Mouse (Mus musculus) right cerebral cortex, adult 18-20 months (tissue): Measurements from ENCODE around the gene Nudt22.

ENCODE experiments used
- DNase-seq: peaks from one replicate; pipeline ENCODE4 v3.0.0; 2022; ENCODE audit warnings: mixed read lengths

Nudt22 gene

DNA sequence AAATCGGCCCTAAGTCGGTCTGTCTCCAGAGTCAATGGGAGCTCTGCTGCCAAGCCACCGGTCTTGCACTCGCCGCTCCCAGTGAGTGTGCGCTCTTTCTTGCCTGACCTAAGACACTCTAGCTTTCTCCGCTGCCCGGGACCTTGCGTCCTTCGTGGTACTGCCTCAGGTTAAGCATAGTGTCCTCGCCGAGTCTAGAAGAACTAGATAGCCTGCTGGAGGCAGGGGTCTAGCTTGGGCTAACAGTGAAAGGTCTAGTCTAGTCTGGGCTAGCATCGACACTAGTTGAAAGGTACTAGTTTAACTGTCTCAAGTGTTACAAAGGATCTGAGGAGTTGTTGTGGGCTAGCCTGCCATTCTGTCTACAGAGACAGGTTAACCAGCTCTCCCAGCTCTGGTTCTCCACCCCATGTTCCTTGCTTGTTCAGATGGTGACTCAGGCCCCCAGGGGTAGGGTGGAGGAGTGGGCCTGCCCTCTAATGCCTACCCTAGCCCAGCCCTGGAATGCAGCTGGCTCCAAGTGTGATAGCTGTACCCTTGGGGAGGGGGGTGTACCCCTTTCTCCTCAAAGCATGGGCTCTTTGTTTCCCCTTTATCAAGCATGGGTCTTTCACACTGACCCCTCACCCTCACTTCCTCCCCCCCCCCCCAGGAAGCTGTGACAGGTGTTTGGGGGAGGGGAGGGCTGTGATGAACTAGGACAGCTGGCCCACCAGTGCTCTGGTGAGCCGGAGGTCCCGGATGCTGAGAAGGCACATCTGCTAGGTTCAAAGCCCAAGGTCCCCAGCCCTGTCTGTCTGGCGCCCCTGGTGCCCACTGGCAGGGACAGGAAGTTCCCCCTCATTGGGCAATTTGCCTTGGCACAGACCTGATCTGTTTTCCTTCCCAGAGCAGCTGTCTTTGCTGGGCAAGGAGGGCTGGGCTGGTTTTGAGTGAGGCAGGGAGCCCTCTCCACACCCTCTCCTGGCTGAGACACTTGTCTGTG lies 20.1 kb downstream of the Nudt22 start, which contains the start of gene Plcb3:
Plcb3 (minus strand) TSS at position 934 of the 985 bp plus-strand sequence.
- peak; percentile 67 for DNase-seq

GRCm38 (mm10) chr19:6974211-6975205 lies 21.4 kb downstream of the Nudt22 start, which contains the start of gene Ppp1r14b:
Ppp1r14b (plus strand) TSS chr19:6974968.
- peak; percentile 74 for DNase-seq

DNA sequence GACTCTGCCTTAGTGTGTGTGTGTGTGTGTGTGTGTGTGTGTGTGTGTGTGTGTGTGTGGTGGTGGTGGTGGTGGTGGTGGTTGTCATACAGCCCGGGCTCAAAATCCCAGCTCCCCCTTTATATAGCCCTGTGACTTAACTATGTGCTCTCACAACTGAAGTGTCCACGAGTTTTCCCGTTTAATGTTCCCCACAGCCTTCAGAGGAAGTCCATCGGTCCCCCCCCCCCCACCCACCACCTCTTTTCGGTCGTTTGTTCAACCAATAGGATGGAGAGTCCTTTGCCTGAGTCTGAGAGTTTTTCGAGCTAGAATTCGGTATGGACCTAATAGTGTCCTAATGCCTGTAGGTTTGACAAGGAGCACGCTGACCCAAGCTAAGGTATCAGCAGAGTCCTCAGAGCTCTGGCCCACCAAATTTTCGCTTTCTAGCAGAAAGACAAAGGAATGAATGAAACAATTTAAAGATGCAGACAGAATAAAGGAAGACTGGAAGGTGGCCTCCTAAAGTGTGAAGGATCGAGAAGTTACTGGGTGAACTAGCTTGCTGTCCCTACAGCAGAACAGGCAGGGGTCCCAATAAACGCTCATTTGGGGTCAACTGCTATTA lies 22.2 kb downstream of the Nudt22 start:
- DNase-seq: no peak

GRCm38 (mm10) chr19:6972247-6972917 lies 23.5 kb downstream of the Nudt22 start:
- DNase-seq: no peak

- DNase-seq: no peak
Measured at GRCm38 (mm10) chr19:6971644-6972043, 24.3 kb downstream of the Nudt22 start.

- no peak for DNase-seq
Measured at GRCm38 (mm10) chr19:6970460-6971085, 25.3 kb downstream of the Nudt22 start.

DNA sequence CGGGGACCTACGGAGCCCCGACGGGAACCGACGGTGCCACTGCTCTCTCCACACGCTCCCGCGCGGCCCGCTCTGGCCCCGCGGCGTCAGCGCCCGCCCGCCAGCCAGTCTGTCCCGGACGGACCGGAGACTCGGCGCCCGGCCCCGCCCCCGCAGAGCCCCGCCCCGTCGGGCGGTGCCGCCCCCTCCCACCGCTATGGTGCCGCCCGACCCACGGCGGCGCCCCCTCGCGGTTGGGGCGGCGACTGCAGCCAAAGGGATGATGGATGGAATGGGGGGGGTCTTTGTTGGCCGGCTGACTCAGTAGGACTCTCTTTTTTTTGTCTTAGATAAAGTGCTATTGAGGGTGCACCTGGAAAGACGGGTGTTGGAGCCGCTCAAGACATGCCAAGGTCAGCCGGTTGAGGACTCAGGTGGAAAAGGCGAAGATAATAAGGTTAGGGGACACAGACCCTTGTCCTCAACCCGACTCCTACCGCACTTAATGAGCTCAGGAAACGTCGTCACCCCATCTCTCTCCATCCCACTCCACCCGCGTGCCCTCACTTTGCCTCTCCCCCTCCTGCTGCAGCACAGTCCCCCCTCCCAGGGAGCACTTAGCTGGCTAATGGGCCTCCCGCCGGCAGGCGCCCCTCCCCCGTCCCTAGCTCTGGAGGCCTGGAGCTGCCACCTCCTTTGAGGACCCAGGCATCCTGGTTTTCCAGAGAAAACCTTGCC lies 26.1 kb downstream of the Nudt22 start:
- no peak for DNase-seq

GRCm38 (mm10) chr19:6969291-6969664 lies 26.6 kb downstream of the Nudt22 start:
- DNase-seq: no peak

DNA sequence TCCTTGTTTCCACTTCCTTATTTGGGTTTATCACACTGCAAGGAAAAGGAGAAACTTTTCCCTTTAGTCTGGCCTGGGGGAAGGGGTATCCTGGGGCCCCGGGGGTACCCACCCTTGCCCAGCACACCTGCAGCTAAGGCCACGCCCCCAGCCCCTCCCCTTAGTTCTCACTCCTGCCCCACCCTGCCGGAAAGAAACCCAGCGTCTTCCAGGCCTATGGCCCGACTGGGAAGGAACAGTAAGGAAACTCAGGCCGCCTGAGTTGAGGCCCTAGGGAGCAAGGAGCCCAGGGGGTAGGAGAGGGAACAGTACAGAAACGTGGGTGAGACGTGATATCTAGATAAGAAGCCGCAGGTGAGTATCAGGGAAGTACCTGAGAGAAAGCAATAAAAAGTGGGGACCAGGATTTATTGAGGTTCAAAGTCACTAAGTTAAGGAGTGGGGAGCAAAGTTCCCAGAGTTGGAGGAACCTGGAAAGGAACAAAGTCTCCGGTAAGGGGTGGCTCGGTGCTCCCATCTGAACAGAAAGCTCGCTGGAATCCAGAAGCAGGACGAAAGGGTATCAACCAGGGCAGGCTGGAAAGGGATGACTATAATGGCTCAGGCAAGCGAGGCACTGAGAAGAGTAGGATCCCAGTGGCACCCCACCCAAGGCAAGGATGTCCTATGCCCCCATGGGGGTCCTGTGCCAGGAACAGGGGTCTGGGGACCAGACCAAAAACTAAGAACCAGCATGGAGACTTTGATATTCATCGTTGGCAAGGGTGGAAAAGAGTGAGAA lies 27.2 kb downstream of the Nudt22 start:
- DNase-seq: no peak

DNA sequence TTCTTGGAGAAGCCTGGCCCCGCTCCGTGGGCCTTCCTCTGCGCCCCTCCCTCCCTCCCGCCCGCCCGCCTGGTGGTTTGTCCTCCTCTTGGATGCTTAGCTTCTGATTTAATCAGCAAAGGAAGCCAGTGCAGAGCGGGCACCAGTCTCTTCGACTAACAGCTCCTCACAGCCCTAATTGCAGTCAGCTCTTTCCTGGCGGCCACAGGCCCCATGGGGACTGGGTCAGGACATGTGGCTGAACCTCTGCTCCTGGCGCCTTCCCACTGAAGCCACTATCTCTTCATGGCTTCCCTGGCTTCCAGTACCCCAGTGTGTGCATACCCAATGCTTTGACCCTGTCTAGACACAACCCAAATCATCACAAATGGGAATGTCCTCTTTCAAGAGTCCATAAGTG lies 39.5 kb downstream of the Nudt22 start:
- DNase-seq: no peak

DNA sequence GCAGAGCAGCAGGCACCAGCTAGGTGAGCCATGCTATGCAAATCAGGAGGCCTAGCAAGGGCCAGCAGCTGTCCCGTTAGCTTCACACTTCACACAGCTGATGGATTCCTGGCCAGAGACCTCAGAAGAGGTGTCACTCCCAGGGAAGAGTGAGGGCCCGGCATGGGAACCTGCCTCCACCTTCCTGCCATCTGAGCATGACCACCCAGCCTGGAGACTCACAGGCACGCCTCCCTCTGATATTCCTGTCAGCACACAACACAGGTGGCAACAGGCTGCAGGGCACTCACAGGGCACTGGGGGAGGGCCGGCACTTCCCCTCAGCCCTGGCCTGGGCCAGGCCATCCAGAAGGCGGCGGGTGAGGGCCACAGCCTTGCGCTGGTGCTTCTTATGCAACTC lies 40.5 kb downstream of the Nudt22 start:
- no peak for DNase-seq

DNA sequence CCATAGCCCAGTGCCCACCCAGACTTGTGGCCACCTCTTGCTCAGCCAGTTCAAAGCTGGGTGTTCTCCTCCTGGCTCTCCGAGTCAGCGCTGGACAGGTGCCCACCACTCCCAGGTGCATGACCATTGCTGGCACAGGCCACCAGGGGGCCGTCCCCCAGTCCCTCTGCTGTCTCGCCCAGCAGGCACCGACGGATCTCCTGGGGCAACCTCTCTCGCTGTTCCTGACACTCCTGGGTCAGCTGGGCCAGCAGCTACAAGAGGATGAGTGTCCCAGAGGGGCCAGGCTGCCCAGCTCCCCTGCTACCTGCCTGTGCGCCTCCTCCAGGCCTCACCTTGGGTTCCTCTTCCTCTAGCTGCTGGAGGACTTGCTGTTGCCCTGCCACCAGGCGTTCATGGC lies 41.9 kb downstream of the Nudt22 start:
- DNase-seq: no peak

- no peak for DNase-seq
Measured at GRCm38 (mm10) chr19:6952712-6953037, 43.2 kb downstream of the Nudt22 start.

GRCm38 (mm10) chr19:6951994-6952711 lies 43.8 kb downstream of the Nudt22 start:
- DNase-seq: peak; percentile 69

DNA sequence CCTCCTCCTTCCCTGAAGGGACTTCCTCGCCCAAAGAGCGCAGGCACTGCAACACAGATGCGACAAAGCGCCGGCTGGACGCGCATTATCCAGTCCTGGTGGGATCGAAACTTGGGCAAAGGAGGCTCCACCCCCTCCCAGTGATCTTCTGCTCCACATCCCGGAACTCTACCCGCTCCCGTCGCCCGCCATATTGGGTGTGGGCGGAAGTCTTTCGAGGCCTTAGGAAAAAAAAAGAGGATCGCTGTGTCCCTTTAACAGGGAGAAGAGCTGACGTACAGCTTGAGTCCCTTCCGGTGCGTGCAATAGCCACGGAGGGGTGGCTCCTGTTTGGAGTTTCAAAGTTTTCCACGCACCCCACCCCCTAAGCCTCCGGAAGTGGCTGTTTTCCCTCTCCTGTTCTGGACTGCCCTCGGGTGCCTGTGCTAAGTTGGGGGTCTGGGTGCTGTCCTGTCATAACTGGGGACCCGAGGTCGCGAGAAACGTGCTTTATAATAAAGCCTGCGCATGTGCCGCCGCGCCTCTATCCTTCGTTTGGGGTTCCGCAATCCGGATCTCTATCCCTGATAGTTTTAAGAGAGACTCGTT lies 44.4 kb downstream of the Nudt22 start:
- peak; percentile 97 for DNase-seq

DNA sequence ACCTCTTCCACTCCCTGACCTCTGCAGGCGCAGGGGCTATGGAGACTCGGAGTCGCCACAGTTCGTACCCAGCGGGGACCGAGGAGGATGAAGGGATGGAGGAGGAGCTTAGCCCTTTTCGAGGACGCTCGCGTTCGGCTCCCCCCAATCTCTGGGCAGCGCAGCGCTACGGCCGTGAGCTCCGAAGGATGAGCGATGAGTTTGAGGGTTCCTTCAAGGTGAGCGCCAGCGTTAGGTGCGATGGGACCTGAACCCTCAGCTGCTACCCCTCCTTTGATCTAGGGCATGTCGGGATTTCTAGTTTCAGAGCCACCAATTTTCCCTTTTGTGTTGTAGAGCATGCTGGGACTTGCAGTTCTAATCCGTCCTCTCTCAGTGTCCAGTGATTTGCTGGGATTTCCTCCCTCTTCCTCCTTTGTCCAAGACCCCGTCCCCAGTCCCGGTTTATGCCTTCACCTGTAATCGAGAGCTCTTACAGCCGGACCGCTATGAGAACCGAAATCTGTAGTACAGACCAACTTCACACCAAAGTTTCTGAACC lies 45.2 kb downstream of the Nudt22 start:
- peak; percentile 56 for DNase-seq

DNA sequence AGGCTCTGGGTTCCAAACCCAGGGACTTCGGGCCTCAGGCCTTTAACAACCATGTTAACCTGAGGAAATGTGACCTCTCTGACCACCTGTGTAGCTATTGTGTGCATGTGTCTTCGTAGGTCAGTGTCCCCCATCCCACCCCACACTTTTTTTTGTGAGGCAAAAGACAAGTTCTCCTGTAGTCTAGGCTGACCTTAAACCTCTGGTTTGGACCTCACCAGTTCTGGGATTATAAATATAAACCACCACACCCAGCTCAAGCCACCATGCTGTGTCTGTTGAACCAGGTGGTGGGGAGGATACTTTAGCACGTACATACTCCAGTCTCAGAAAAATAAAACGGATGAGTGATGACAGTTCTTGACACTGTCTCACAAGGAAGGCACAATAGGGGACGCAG lies 46.0 kb downstream of the Nudt22 start:
- DNase-seq: no peak

DNA sequence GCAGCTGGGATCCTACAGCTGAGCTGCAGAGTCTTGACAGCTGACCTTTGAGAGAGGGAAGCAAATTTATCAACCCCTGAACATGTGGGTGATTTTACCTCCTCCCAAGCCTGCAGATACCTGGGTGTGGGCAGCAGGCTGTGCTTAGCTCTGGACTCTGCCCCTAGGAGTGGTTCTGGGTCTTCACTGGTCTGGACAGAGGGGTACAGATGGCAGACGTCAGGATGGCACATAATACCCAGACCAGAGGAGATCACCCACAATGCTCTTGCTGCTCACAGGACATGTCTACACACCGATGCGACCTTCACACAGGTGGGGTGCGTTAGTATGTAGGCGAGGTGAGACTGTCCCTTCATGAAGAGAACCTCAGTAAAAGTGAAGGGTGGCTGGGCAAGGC lies 46.4 kb downstream of the Nudt22 start:
- DNase-seq: no peak

DNA sequence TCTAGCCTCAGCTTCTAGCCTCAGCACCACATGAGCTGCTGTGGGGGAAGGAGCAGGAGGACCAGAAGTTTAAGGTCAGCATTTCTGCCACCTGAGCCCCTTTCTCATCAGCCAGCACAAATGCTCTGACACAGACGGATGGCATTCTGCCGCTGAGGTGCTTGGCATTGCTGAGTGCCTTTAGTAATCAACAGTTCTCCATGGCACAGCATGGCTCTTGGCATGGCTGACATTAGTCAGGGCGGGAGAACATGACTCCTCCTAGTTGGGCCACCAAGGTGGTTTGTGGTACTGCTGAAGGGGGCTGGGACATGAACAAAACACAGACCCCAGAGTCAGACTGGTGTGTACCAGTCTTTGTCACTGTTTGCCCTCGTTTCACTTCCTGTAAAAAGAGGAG lies 47.7 kb downstream of the Nudt22 start:
- no peak for DNase-seq
